Mouse (Mus musculus) limb, embryonic 14.5 days (tissue): ENCODE data around the gene Scyl2. TPM values are rescaled to one million over a fixed set of nuclear protein-coding genes. Genes with fewer than 3 reads are reported as not detected.

Source experiments
- ATAC-seq: fragments of 200-750 bp; cut with Nextera tagmentation; 2 replicates; pipeline ENCODE4 v1.8.0; 2017; ENCODE audit warnings: low read depth, moderate number of reproducible peaks, moderate TSS enrichment; ENCODE audit not compliant: low FRiP score
- DNase-seq: peaks from one replicate; pipeline ENCODE4 v3.0.0-alpha.2; 2015; ENCODE audit warnings: low spot score
- H3K27ac ChIP-seq: fragments of 300-500 bp; sonication (generic); replicated peaks from 2 replicates; pipeline ENCODE4 v1.5.1; 2014; ENCODE audit warnings: low read depth, mild to moderate bottlenecking, low read length, moderate library complexity, mixed read lengths
- H3K27me3 ChIP-seq: fragments of 300-500 bp; sonication (generic); 2 replicates; pipeline ENCODE4 v1.6.1; 2014; ENCODE audit warnings: low read length, mixed read lengths; ENCODE audit not compliant: control insufficient read depth, insufficient read depth
- H3K36me3 ChIP-seq: fragments of 300-500 bp; sonication (generic); 2 replicates; pipeline ENCODE4 v1.6.1; 2014; ENCODE audit warnings: mild to moderate bottlenecking, low read length, moderate library complexity, mixed read lengths; ENCODE audit not compliant: control insufficient read depth, insufficient read depth
- H3K4me1 ChIP-seq: fragments of 300-500 bp; sonication (generic); 2 replicates; pipeline ENCODE4 v1.6.1; 2014; ENCODE audit warnings: antibody characterized with exemption, low read length, mixed read lengths; ENCODE audit not compliant: control insufficient read depth, insufficient read depth
- H3K4me2 ChIP-seq: fragments of 300-500 bp; sonication (generic); replicated peaks from 2 replicates; pipeline ENCODE4 v1.6.1; 2014; ENCODE audit warnings: low read depth, mild to moderate bottlenecking, low read length, moderate library complexity; ENCODE audit not compliant: severe bottlenecking
- H3K4me3 ChIP-seq: fragments of 300-500 bp; sonication (generic); replicated peaks from 2 replicates; pipeline ENCODE4 v1.5.1; 2014; ENCODE audit warnings: low read length
- H3K9ac ChIP-seq: fragments of 300-500 bp; sonication (generic); 2 replicates; pipeline ENCODE4 v1.6.1; 2014; ENCODE audit warnings: mild to moderate bottlenecking, low read depth, low read length, moderate library complexity; ENCODE audit not compliant: severe bottlenecking
- H3K9me3 ChIP-seq: fragments of 300-500 bp; sonication (generic); 2 replicates; pipeline ENCODE4 v1.6.1; 2016; ENCODE audit warnings: low read length; ENCODE audit not compliant: control insufficient read depth
- POLR2A ChIP-seq: fragments of 200-500 bp; IDR thresholded peaks from 2 replicates; pipeline ENCODE4 v1.8.0; 2012; ENCODE audit warnings: inconsistent platforms, mild to moderate bottlenecking, moderate library complexity, borderline replicate concordance; ENCODE audit not compliant: insufficient read depth, insufficient read length; ENCODE audit errors: extremely low read depth
- WGBS: fragments of 180-500 bp; shearing (Covaris S2); extraction: QIAGEN DNeasy Blood & Tissue Kit; methylation state at CpG from one replicate; pipeline ENCODE4 v1.1.7; 2014; 5-methylcytosine and 5-hydroxymethylcytosine counted together
- polyA plus RNA-seq, 2 experiments: library from polyadenylated mRNA; depleted of rRNA in 1 of 2; stranded (reverse) in 1 of 2; unstranded in 1 of 2; fragments of >200 nt; fragmentation: Nextera tagmentation in 1 of 2; extraction: Ambion mirVana in 1 of 2; gene quantifications; 2 replicates each; pipeline versions ENCODE4 v1.2.1 to v1.2.3; 2012 to 2014

Scyl2 gene
- polyA plus RNA-seq, 2 experiments, result 12.4 to 26.8 TPM

DNA sequence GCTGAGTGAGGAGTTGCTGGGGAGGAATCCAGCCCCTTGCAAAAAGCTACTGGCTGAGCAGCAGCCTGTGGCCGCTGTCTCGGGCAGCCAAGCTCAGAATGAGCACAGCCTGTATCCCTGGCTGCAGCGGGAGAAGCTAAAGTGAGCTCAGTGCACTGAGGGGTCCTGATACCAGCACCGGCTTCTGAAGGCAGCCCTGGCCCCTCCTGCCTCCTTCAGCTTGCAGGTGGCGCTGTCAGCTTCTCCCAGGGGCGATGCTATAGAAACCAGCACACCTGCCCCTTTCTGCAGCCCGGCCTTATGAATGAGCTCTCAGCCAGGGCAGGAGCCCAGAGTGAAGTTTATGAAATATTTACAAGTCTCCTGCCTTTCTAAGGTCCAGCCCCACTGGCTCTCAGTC lies 65.0 kb downstream of the Scyl2 start, which contains the start of gene Slc17a8:
TSS of gene Slc17a8 (minus strand) at position 125 of the 400 bp plus-strand sequence.
- WGBS, result 15% methylated on average over 7 of the region's 7 CpGs
- DNase-seq, result no peak
- no peak within 1 kb of the TSS for H3K4me2 ChIP-seq

DNA sequence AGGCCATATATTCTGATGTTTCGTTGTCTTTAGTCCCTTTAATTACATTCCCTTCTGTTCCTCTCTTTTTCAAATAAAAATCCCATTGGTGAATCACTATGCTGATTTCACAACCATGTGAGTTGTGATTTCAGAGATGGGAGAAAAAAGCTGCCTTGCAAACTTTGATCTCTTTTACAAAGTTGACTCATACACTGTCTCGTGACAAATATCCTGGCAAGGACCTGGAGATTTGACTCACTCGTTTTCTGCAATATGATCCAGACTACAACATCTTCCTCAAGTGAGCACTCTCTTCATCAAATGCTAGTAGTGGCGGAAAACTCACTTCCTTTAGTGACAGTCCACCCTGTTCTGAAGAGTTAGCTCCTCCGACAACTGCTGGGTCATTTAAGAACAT lies 86.8 kb downstream of the Scyl2 start:
- ATAC-seq (no peak), DNase-seq (no peak)
- 79% methylated on average over 5 of the region's 5 CpGs for WGBS

More for the DNA sequence above, 65.0 kb downstream of the Scyl2 start, which contains the start of gene Slc17a8:
- Histone ChIP-seq H3K4me3 (no peak within 1 kb of the TSS), H3K36me3 (no peaks in the 10 kb centered on the region), H3K27me3 (no peaks in the 10 kb centered on the region), H3K9ac (no peak within 1 kb of the TSS), H3K27ac (no peak within 1 kb of the TSS), H3K4me1 (peaks cover 2% of the 10 kb centered on the region; the same call in 1 of the 2 replicates), H3K9me3 (no peaks in the 10 kb centered on the region)
- no peak for ATAC-seq
- TF ChIP-seq POLR2A, result no peak

DNA sequence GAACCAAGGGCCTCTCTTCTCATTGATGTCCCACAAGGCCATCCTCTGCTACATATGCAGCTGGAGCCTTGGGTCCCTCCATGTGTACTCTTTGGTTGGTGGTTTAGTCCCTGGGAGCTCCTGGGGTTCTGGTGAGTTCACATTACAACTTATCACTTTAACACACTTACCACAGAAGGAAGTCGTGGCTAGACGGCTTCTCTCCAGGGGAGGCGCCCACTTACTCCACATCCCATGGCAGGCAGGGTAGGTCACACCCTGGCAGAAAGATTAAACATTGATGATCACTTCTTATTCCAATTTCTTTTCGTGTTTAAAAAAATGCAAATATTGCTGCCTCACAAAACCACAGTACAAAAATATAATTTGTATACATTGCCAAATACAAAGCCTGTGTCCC lies 88.8 kb downstream of the Scyl2 start:
- Histone ChIP-seq H3K4me2 (no peak overlapping the region), H3K36me3 (no peaks in the 10 kb centered on the region), H3K4me3 (no peak overlapping the region), H3K27me3 (no peaks in the 10 kb centered on the region), H3K27ac (no peak overlapping the region), H3K4me1 (no peaks in the 10 kb centered on the region), H3K9ac (no peak overlapping the region), H3K9me3 (no peaks in the 10 kb centered on the region)
- 80% methylated on average over 4 of the region's 4 CpGs for WGBS
- DNase-seq (no peak), ATAC-seq (no peak)
- no peak for TF ChIP-seq POLR2A

More for the DNA sequence above, 86.8 kb downstream of the Scyl2 start:
- H3K4me1 ChIP-seq, result no peaks in the 10 kb centered on the region
- TF ChIP-seq POLR2A, result no peak
- H3K4me2 ChIP-seq, result no peak overlapping the region
- H3K27ac ChIP-seq, result no peak overlapping the region
- H3K9me3 ChIP-seq, result no peaks in the 10 kb centered on the region
- no peaks in the 10 kb centered on the region for H3K27me3 ChIP-seq
- H3K36me3 ChIP-seq, result no peaks in the 10 kb centered on the region
- H3K4me3 ChIP-seq, result no peak overlapping the region
- no peak overlapping the region for H3K9ac ChIP-seq

DNA sequence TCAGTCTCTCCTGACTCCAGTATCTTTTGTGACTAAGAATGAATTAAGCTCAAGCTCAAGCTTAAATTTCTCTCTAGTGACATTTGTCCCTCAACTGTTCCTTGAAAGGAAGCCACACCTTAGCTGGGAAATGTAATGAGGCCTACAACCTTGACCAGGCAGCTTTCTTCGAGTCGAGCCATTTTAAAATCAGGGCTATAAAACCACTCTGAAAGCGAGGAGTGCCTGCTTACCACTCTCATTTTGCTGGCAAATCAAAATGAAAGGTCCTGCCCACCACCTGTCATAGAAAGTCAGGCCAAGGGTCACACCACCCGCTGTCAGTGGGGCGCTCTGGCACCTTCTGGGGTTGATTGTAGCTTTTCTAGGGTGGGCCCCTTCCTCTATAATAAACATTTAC lies 90.2 kb downstream of the Scyl2 start:
- Histone ChIP-seq H3K4me2 (no peak overlapping the region), H3K9me3 (no peaks in the 10 kb centered on the region), H3K4me1 (no peaks in the 10 kb centered on the region), H3K9ac (no peak overlapping the region), H3K27ac (no peak overlapping the region), H3K4me3 (no peak overlapping the region), H3K36me3 (no peaks in the 10 kb centered on the region), H3K27me3 (no peaks in the 10 kb centered on the region)
- 70% methylated on average over 5 of the region's 5 CpGs for WGBS
- DNase-seq (no peak), ATAC-seq (no peak)
- no peak for TF ChIP-seq POLR2A

DNA sequence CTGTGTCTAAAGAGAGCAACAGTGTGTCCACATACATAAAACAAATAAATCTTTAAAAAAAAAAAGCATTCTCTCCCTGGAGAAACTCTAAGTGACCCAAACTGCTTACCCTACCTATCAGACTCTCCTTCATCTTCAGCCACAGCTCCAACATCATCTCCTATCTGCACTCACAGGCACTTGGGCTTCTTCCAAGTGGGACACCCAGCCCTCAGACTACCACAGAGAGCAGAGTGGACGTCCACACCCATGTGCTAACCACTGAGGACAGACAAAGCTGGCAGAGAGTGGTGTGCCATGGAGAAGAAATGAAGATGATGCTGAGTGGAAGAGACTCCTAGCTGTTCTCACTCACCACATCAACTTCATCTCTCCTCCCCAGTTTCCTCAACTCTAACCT lies 90.6 kb downstream of the Scyl2 start:
- Histone ChIP-seq H3K4me3 (no peak overlapping the region), H3K27ac (no peak overlapping the region), H3K4me1 (no peaks in the 10 kb centered on the region), H3K27me3 (no peaks in the 10 kb centered on the region), H3K36me3 (no peaks in the 10 kb centered on the region), H3K9ac (no peak overlapping the region), H3K9me3 (no peaks in the 10 kb centered on the region), H3K4me2 (no peak overlapping the region)
- 69% methylated on average over 1 of the region's 1 CpGs for WGBS
- no peak for TF ChIP-seq POLR2A
- no peak for ATAC-seq
- no peak for DNase-seq

DNA sequence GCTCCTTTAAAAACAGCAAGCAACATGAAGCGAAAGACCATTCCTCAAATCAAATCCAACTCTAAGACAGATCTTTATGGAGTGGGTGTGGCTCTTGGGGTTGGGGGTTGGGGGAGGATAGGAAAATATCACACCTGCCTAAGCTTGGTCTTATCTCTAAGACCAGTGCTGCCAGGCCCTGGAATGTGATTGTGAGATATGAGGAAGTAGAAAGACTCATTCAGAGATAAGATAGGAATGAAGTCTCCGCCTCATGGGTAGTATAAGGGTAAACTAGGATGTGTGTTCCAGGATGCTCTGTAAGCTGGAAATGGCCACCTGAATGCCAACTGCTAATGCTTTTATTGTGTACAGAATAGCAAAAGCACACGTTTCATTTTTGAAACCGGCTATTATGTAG lies 91.8 kb downstream of the Scyl2 start:
- 88% methylated on average over 4 of the region's 4 CpGs for WGBS
- H3K9me3 ChIP-seq, result no peaks in the 10 kb centered on the region

More for the DNA sequence above, 91.8 kb downstream of the Scyl2 start:
- Histone ChIP-seq H3K4me1 (no peaks in the 10 kb centered on the region), H3K4me2 (no peak overlapping the region), H3K36me3 (no peaks in the 10 kb centered on the region), H3K27me3 (no peaks in the 10 kb centered on the region), H3K27ac (no peak overlapping the region), H3K9ac (no peak overlapping the region), H3K4me3 (no peak overlapping the region)
- no peak for TF ChIP-seq POLR2A
- DNase-seq (no peak), ATAC-seq (no peak)
